Mouse (Mus musculus): ENCODE data around the gene Nip7. TPM values are rescaled to one million over a fixed set of nuclear protein-coding genes. Genes with fewer than 3 reads are reported as not detected.

Nip7 gene
- 40.1 and 64.0 TPM in 2 replicates for total RNA-seq (2014; rRNA removed)
- 68.2 and 74.0 TPM in 2 replicates for polyA plus RNA-seq (2015; fragmentation: Nextera tagmentation; extraction: Ambion mirVana)

DNA sequence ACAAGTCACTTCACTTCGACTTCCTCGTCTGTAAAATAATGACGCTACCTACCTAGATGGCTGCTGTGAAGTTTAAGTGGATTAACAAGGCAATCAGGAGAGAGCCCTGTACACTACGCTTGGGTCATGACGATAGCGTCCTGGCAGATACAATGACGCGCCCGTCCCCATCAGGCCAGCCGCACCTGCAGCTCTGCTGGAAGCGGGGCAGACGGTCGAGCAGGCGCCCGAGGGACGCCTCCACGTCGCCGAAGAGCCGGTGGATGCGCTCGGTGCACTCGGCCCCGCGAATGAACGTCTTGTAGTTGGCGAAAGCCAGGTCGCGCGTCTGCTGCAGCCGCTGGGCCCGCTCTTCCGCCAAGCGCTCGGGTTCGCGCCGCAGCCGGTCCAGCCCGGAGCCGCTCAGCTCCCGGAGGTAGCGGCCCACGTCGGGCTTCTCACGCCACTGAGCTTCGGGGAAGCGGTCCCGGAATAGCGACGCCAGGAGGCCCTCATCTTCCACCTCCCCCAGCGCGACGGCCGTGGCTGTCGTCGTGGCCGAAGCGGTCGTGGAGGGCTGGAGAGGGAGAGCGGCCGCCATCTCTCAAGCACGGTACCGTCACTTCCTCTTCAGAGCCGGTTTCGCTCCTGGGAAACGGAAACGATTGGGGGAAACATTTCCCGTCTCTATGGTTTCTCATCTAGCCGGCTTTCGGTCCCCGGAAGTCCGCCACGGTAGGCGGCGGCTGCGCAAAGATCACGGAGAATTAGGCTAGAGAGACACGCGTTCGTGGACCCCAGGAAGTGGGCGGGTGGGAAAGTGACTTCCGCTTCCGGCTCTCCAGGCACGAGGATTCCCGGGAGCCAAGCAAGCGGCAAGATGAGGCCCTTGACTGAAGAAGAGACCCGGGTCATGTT, at the start of gene Nip7, which contains the start of gene Cog8:
Nip7 (plus strand) TSS at position 802 of the 897 bp plus-strand sequence.
Cog8 (minus strand) TSS at position 614 of the 897 bp plus-strand sequence.
- under 1% methylated on average over 85 of the region's 88 CpGs for WGBS
- Histone ChIP-seq H3K4me2 (ENCODE audit: low read depth) (peak within 1 kb of the TSS; percentile 86), H3K36me3 (ENCODE audit: insufficient read depth) (peaks cover 37% of the 10 kb centered on the region), H3K27me3 (ENCODE audit: insufficient read depth, low read length) (no peaks in the 10 kb centered on the region), H3K9ac (peak within 1 kb of the TSS; percentile 89), H3K4me1 (ENCODE audit: insufficient read depth) (peaks cover 14% of the 10 kb centered on the region), H3K9me3 (ENCODE audit: low read length) (no peaks in the 10 kb centered on the region), H3K4me3 (ENCODE audit: low read depth, low read length) (peak within 1 kb of the TSS; percentile 94), H3K27ac (ENCODE audit: low read depth, low read length) (peak within 1 kb of the TSS; percentile 86)
- peak; percentile 98 for DNase-seq
- no peak; the same call in 1 of the 2 replicates for TF ChIP-seq CTCF (IDR thresholded peaks at IDR 0.05; ENCODE audit: low read depth)
- peak; percentile 99 for ATAC-seq

DNA sequence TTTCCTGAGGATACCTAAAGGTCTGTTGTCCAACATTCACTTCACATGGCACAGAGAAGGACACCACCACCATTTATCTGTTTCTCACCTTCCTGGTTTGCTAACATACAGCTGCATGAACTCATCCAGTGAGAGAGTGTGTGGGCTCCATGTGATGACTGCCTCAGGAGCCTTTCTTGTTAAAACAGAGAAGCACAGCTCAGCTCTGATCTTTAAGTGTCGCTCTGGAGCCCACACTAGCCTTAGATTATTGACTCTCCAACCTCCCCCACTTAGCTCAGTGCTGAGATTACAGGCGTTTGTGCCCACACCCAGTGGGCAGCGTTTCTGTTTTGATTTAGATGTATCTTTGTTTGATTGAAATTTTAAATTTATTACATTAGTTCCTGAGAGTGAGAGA, 48.9 kb upstream of the Nip7 start:
- H3K36me3 ChIP-seq (ENCODE audit: insufficient read depth) = 0 out of 2 replicates have a peak, but pooled peaks cover 4% of the 10 kb centered on the region
- DNase-seq = no peak
- H3K27ac ChIP-seq (ENCODE audit: low read depth, low read length) = no peak overlapping the region
- H3K4me3 ChIP-seq (ENCODE audit: low read depth, low read length) = no peak overlapping the region
- ATAC-seq = no peak
- no peak overlapping the region for H3K4me2 ChIP-seq (ENCODE audit: low read depth)
- no peak for TF ChIP-seq CTCF (IDR thresholded peaks at IDR 0.05; ENCODE audit: low read depth)
- no peaks in the 10 kb centered on the region for H3K4me1 ChIP-seq (ENCODE audit: insufficient read depth)
- H3K27me3 ChIP-seq (ENCODE audit: insufficient read depth, low read length) = no peaks in the 10 kb centered on the region
- H3K9ac ChIP-seq = no peak overlapping the region
- 89% methylated on average over 3 of the region's 3 CpGs for WGBS
- H3K9me3 ChIP-seq (ENCODE audit: low read length) = no peaks in the 10 kb centered on the region

DNA sequence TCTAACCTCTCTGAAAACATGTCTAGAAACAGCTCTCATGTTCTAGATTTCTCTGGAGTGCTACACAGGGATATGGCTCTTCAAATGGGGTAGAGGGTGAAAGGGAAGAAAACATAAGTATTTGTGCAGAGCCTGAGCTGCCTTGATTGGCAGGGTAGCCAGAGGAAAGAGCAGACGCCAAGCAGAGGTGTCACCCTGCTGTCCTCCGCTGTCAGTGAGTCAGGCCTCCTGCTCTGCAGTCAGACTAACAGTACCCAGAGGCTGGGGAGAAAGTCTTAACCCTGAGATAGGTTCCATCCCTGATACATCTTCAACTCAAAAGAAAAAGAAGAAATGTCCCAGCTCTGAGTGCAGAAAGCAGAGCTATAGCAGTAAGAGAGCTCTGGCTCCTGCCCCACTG, 44.0 kb upstream of the Nip7 start:
- Histone ChIP-seq H3K36me3 (ENCODE audit: insufficient read depth) (0 out of 2 replicates have a peak, but pooled peaks cover 4% of the 10 kb centered on the region), H3K4me1 (ENCODE audit: insufficient read depth) (no peaks in the 10 kb centered on the region), H3K27ac (ENCODE audit: low read depth, low read length) (no peak overlapping the region), H3K4me3 (ENCODE audit: low read depth, low read length) (no peak overlapping the region), H3K4me2 (ENCODE audit: low read depth) (no peak overlapping the region), H3K9me3 (ENCODE audit: low read length) (no peaks in the 10 kb centered on the region), H3K27me3 (ENCODE audit: insufficient read depth, low read length) (no peaks in the 10 kb centered on the region), H3K9ac (no peak overlapping the region)
- TF ChIP-seq CTCF (IDR thresholded peaks at IDR 0.05; ENCODE audit: low read depth) = no peak
- WGBS = 95% methylated on average over 2 of the region's 2 CpGs
- ATAC-seq = no peak
- no peak for DNase-seq

DNA sequence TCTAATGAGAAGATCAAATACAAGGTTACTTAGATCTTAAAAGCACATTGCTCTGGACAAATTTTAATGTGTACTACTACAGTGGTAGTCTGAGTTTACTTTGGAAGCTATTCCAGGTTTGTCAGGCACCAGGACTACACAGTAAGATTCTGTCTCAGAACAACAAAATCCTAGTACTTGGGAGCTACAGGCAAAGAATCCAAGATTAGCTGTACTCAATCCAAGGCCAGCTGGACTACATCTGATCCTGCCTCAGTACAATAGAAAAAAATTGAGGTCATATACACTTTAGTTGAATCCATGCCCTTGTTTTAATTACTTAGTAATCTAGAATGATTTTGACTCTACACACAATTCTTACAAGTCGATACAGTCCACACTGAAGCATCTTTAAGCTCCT, 41.8 kb upstream of the Nip7 start:
- H3K9ac ChIP-seq = no peak overlapping the region
- H3K4me2 ChIP-seq (ENCODE audit: low read depth) = no peak overlapping the region
- no peak overlapping the region for H3K27ac ChIP-seq (ENCODE audit: low read depth, low read length)
- 0 out of 2 replicates have a peak, but pooled peaks cover 4% of the 10 kb centered on the region for H3K36me3 ChIP-seq (ENCODE audit: insufficient read depth)
- H3K4me1 ChIP-seq (ENCODE audit: insufficient read depth) = no peaks in the 10 kb centered on the region
- no peaks in the 10 kb centered on the region for H3K9me3 ChIP-seq (ENCODE audit: low read length)
- DNase-seq (no peak), ATAC-seq (no peak)
- H3K4me3 ChIP-seq (ENCODE audit: low read depth, low read length) = no peak overlapping the region
- WGBS = 86% methylated on average over 1 of the region's 1 CpGs
- TF ChIP-seq CTCF (IDR thresholded peaks at IDR 0.05; ENCODE audit: low read depth) = no peak
- no peaks in the 10 kb centered on the region for H3K27me3 ChIP-seq (ENCODE audit: insufficient read depth, low read length)

DNA sequence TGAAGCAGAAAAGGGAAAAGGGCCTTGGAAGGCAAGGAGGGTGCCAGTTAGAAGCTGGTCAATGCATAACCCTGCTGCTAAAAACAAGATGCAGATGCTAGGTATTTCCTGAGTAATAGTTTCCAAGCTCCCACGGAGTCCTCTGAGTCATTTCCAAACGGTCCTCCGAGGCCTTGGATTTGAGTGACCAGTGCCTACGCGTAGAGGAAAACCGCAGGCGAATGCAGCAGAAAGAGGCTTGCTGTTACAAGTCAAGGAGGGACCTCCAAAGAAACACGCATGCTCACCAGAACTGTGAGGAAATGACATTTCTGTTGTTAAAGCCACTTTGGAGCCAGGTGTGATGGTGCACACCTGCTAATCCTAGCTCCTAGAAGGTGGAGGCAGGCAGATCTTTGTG, 33.2 kb upstream of the Nip7 start:
- WGBS = 90% methylated on average over 8 of the region's 8 CpGs
- Histone ChIP-seq H3K9ac (no peak overlapping the region), H3K9me3 (ENCODE audit: low read length) (no peaks in the 10 kb centered on the region)

DNA sequence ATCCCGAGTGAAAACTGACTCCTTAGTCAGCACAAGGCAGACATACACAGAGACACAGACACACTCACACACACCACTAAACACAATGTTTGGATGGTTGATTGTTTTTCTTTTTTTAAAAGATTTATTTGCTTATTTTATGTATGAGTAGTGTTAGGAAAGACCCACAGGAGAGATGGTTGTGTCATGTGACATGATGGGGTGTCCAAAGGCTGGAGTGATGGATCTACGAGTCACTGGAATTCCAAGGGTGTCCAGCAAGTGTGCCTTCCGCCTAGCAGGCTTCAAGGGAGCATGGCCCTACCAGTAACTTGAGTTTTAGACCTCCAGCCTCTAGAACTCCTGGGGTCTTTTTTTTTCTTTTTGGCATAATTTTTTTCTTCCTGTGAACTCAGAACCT, 27.4 kb upstream of the Nip7 start:
- no peaks in the 10 kb centered on the region for H3K9me3 ChIP-seq (ENCODE audit: low read length)
- ATAC-seq (no peak), DNase-seq (no peak)
- H3K4me1 ChIP-seq (ENCODE audit: insufficient read depth) = peaks cover 12% of the 10 kb centered on the region
- no peak for TF ChIP-seq CTCF (IDR thresholded peaks at IDR 0.05; ENCODE audit: low read depth)
- H3K9ac ChIP-seq = no peak overlapping the region
- WGBS = 88% methylated on average over 3 of the region's 3 CpGs
- H3K27me3 ChIP-seq (ENCODE audit: insufficient read depth, low read length) = no peaks in the 10 kb centered on the region
- H3K36me3 ChIP-seq (ENCODE audit: insufficient read depth) = no peaks in the 10 kb centered on the region
- no peak overlapping the region for H3K4me2 ChIP-seq (ENCODE audit: low read depth)
- no peak overlapping the region for H3K27ac ChIP-seq (ENCODE audit: low read depth, low read length)
- no peak overlapping the region for H3K4me3 ChIP-seq (ENCODE audit: low read depth, low read length)

More for the DNA sequence above, 33.2 kb upstream of the Nip7 start:
- H3K4me3 ChIP-seq (ENCODE audit: low read depth, low read length) = no peak overlapping the region
- DNase-seq (no peak), ATAC-seq (no peak)
- no peak for TF ChIP-seq CTCF (IDR thresholded peaks at IDR 0.05; ENCODE audit: low read depth)
- H3K4me2 ChIP-seq (ENCODE audit: low read depth) = no peak overlapping the region
- H3K36me3 ChIP-seq (ENCODE audit: insufficient read depth) = no peaks in the 10 kb centered on the region
- no peaks in the 10 kb centered on the region for H3K27me3 ChIP-seq (ENCODE audit: insufficient read depth, low read length)
- no peak overlapping the region for H3K27ac ChIP-seq (ENCODE audit: low read depth, low read length)
- H3K4me1 ChIP-seq (ENCODE audit: insufficient read depth) = no peaks in the 10 kb centered on the region

DNA sequence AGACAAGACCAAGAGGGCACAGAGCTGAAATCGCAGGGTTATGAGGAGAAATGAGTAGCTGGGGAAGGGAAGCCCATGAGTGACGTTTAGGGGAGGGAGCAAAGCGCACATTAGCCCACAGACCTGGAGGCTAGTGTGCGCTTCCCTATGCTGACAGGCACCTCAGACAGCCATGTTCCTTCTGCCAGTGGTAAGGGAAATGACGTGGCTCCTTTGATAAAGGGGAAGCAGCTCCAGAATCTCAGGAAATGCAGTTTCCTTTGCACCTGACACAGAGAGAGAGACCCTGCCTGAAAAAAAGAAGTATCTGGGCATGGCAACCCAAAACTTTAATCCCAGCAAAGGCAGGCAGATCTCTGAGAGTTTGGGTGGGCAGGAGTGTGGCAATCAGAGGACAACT, 26.6 kb upstream of the Nip7 start:
- H3K4me2 ChIP-seq (ENCODE audit: low read depth) = no peak overlapping the region
- DNase-seq (no peak), ATAC-seq (no peak)
- no peak overlapping the region for H3K4me3 ChIP-seq (ENCODE audit: low read depth, low read length)
- H3K9ac ChIP-seq = no peak overlapping the region
- WGBS = 71% methylated on average over 5 of the region's 5 CpGs
- TF ChIP-seq CTCF (IDR thresholded peaks at IDR 0.05; ENCODE audit: low read depth) = no peak
- no peaks in the 10 kb centered on the region for H3K9me3 ChIP-seq (ENCODE audit: low read length)
- no peaks in the 10 kb centered on the region for H3K36me3 ChIP-seq (ENCODE audit: insufficient read depth)
- no peak overlapping the region for H3K27ac ChIP-seq (ENCODE audit: low read depth, low read length)
- H3K27me3 ChIP-seq (ENCODE audit: insufficient read depth, low read length) = no peaks in the 10 kb centered on the region
- H3K4me1 ChIP-seq (ENCODE audit: insufficient read depth) = peaks cover 12% of the 10 kb centered on the region
